Mouse (Mus musculus) liver, adult (tissue): ENCODE results near the gene Aifm2.

Experiments used
- GATA4 ChIP-seq: IDR thresholded peaks from 2 replicates; pipeline ENCODE4 v1.6.1; 2014; ENCODE audit warnings: mild to moderate bottlenecking, low read length; ENCODE audit not compliant: insufficient replicate concordance

Aifm2 gene

DNA sequence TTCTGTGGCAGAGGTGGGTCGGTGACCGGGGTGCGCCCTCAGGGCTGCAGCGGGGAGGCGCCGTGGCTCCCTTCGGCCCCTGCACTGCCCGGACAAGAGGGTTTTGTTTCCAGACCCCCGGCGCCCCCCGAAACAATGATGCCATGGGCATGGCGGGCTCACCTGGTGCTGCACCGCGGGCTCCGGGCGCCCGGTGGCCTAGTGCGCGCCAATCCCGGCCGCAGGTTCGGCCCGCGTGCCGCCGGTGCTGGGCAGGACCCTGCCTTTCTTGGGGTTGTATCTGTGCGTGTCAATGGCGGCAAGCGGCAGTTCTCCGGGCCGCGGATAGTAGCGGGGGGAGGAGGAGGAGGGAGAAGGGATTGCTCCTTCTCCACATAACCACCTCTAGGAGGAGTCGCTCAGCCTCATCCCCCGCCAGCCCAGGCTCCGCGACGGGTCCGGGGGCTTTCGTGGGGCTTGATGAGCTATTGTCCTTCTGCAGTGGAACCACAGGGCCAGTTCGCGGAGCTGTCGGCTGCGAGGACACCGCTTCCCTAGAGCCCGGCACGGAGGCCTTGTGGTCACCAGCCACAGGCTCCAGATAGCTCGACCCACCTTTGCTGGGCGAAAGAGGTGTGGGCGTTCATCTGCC lies 68.7 kb downstream of the Aifm2 start, which contains the start of gene H2afy2:
TSS of gene H2afy2 (minus strand) at position 527 of the 631 bp plus-strand sequence.
- TF ChIP-seq GATA4 = no peak

DNA sequence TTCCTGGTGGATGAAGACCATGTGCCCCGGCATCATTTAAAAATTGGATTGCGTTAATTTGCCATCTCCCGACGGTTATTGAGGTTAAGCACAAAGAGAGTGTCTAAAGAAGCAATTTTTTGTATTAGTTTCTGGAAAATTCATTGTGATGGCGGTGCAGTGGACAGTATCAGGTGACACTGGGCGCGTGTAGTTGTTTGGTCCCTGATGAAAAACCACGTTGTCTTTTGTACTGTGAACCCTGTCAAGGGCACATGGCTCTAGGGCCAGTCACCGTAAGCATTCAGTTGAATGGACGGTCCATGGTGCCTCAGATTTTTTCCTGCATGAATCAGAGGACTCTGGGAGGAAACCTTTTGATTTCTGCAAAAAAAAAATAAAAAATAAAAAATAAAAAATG lies 69.4 kb downstream of the Aifm2 start:
- no peak for TF ChIP-seq GATA4

DNA sequence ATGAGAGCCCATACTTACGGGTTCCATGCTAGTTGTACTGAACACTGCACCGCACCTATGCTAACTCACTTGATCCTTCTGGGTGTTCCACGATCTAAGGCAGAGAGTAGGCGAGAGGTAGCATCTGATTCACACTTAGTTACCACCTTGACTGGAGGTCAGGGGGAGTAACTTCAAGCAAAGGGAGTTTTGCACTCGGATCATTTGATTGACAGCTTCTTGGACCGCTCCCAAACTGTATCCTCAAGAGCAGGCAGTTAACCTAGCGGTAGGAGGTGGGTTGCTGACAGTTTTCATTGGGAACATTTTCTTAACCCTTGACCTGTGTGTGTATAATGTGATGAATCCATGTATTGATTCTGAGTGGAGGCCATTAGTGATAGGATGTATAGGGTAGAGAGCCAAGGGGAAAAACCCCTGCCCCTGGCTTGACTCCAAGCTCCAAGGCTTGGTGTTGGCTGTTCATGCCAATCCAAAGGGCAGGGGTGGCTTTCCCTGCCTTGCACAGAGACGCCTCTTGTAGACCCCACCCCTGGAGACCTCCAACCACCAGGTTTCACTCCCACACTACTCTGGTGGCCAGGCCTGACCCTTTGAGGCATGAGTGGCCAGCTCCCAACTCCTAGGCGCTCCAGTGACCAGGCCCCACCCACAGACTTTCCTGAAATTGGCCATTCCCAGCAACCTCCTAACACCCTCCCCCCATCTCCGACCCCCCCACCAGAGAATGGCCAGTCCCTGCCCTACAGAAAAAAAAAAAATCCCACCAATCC lies 72.7 kb downstream of the Aifm2 start:
- TF ChIP-seq GATA4 = no peak

DNA sequence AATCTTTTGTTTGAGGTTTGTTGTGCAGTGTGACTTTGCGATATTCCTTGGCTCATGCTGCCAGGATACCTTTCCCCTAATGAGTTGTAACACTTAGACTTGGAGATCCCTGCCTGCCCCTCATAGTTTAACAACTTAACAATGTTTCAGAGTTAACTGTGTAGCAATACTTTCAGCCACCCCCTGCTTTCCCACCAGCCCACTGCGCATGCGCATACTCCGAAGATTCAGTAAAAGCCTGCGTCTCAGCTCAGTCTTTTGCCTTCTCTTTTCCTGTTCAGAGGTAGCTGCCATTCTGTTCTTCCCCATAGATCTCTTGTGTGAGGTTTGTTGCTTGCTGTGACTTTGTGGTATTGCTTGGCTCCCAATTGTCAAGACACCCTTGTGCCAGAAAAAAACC lies 73.4 kb downstream of the Aifm2 start:
- no peak for TF ChIP-seq GATA4
